In genomic region chr10:7170434-7170833, GRCm38 (mm10) we compare ENCODE assay signal across 18 mouse cellular contexts.
"Had no signal": no experiment of that assay in that cellular context is flagged by ENCODE, and none has a peak within 500 bp of the region (broad histone marks: within the 10 kb centered on the region; RNA-seq: fewer than 3 reads in every experiment).

No protein-coding gene starts in this region.

- H3K27ac ChIP-seq: liver, embryonic 14.5 days; midbrain, embryonic 12.5 days; neural tube, embryonic 13.5 days; neural tube, embryonic 15.5 days had no signal

- H3K4me2 ChIP-seq: lung, embryonic 14.5 days; midbrain, embryonic 12.5 days; neural tube, embryonic 13.5 days; neural tube, embryonic 15.5 days had no signal

- H3K4me3 ChIP-seq: midbrain, embryonic 12.5 days; myocyte; neural tube, embryonic 13.5 days; neural tube, embryonic 15.5 days had no signal

- H3K4me1 ChIP-seq: midbrain, embryonic 12.5 days; neural tube, embryonic 13.5 days; neural tube, embryonic 15.5 days had no signal

- H3K36me3 ChIP-seq: midbrain, embryonic 12.5 days; neural tube, embryonic 13.5 days; neural tube, embryonic 15.5 days had no signal

- H3K9ac ChIP-seq: liver, embryonic 14.5 days; lung, embryonic 14.5 days; midbrain, embryonic 12.5 days; neural tube, embryonic 13.5 days; neural tube, embryonic 15.5 days had no signal

- ATAC-seq: midbrain, embryonic 16.5 days had no signal

- H3K9me3 ChIP-seq: midbrain, embryonic 12.5 days; neural tube, embryonic 13.5 days; neural tube, embryonic 15.5 days had no signal

- DNase-seq: lung, adult 18-20 months; lung, embryonic 14.5 days; lung, postnatal 10 days; lung, postnatal 4 days; retina, postnatal 1 day; right cerebral cortex, adult 18-20 months; right cerebral cortex, postnatal 25 days; right cerebral cortex, postnatal 4 days; spleen, adult 18-20 months; thymus, adult 18-20 months; thymus, postnatal 14 days; thymus, postnatal 36 days had no signal

- H3K27me3 ChIP-seq: midbrain, embryonic 12.5 days; neural tube, embryonic 13.5 days; neural tube, embryonic 15.5 days had no signal
